Mouse (Mus musculus): ENCODE data around the gene Atpaf1. TPM values are rescaled to one million over a fixed set of nuclear protein-coding genes. Genes with fewer than 3 reads are reported as not detected.

Atpaf1 gene
- polyA plus RNA-seq, 1 experiment from 2014 or later = 36.8 TPM

Other genes starting within 250 kb of the Atpaf1 start
- gene Cyp4a31, start 221.2 kb upstream of the Atpaf1 start, polyA plus RNA-seq (2015; fragmentation: Nextera tagmentation; extraction: Ambion mirVana) = not detected in 2 replicates
- gene Cyp4a32, start 183.8 kb upstream of the Atpaf1 start, polyA plus RNA-seq (2015; fragmentation: Nextera tagmentation; extraction: Ambion mirVana) = not detected in 2 replicates
- gene Cyp4b1, start 137.1 kb upstream of the Atpaf1 start, polyA plus RNA-seq (2015; fragmentation: Nextera tagmentation; extraction: Ambion mirVana) = 0.41 and 0.42 TPM in 2 replicates
- 18.1 and 20.7 TPM in 2 replicates for gene Efcab14, start 47.1 kb upstream of the Atpaf1 start, polyA plus RNA-seq (2015; fragmentation: Nextera tagmentation; extraction: Ambion mirVana)
- gene Tex38, start 3.8 kb upstream of the Atpaf1 start, polyA plus RNA-seq (2015; fragmentation: Nextera tagmentation; extraction: Ambion mirVana) = 0.28 TPM in 1 of 2 replicates, not detected in the other
- 4.6 and 6.0 TPM in 2 replicates for gene Mob3c, start 43.3 kb downstream of the Atpaf1 start, polyA plus RNA-seq (2015; fragmentation: Nextera tagmentation; extraction: Ambion mirVana)
- 25.4 and 27.9 TPM in 2 replicates for gene Mknk1, start 54.4 kb downstream of the Atpaf1 start, polyA plus RNA-seq (2015; fragmentation: Nextera tagmentation; extraction: Ambion mirVana)
- gene Kncn, start 99.6 kb downstream of the Atpaf1 start, polyA plus RNA-seq (2015; fragmentation: Nextera tagmentation; extraction: Ambion mirVana) = 0.18 TPM in 1 of 2 replicates, not detected in the other
- gene 6430628N08Rik, start 105.9 kb downstream of the Atpaf1 start, polyA plus RNA-seq (2015; fragmentation: Nextera tagmentation; extraction: Ambion mirVana) = 0.15 and 0.47 TPM in 2 replicates
- gene Dmbx1, start 155.1 kb downstream of the Atpaf1 start, polyA plus RNA-seq (2015; fragmentation: Nextera tagmentation; extraction: Ambion mirVana) = 0.10 TPM in 1 of 2 replicates, not detected in the other
- gene Faah, start 233.1 kb downstream of the Atpaf1 start, polyA plus RNA-seq (2015; fragmentation: Nextera tagmentation; extraction: Ambion mirVana) = 12.7 and 17.1 TPM in 2 replicates